Mouse (Mus musculus): ENCODE results near the gene Slc12a6. TPM values are rescaled to one million over a fixed set of nuclear protein-coding genes. Genes with fewer than 3 reads are reported as not detected.

The Slc12a6 gene
- polyA plus RNA-seq, 1 experiment from 2014 or later: 9.5 TPM

- H3K4me1 ChIP-seq: peaks cover 19% of the 10 kb centered on the region
- WGBS: 46% methylated on average over 4 of the region's 4 CpGs
- H3K9me3 ChIP-seq: no peaks in the 10 kb centered on the region
- H3K36me3 ChIP-seq: peaks cover 39% of the 10 kb centered on the region
- no peak overlapping the region for H3K4me3 ChIP-seq
- ATAC-seq (ENCODE audit: extremely low read depth, insufficient number of reproducible peaks, low FRiP score, low TSS enrichment): no peak
- peak overlapping the region; percentile 28; the same call in 1 of the 2 replicates for H3K27ac ChIP-seq (replicated peaks)
- H3K9ac ChIP-seq: peak overlapping the region; percentile 40
- H3K27me3 ChIP-seq (replicated peaks): no peaks in the 10 kb centered on the region
- no peak overlapping the region for H3K4me2 ChIP-seq
Measured at GRCm38 (mm10) chr2:112332051-112332898, 66.7 kb downstream of the Slc12a6 start.

- Histone ChIP-seq H3K27ac (replicated peaks) (no peak overlapping the region), H3K4me1 (peaks cover 11% of the 10 kb centered on the region), H3K9ac (no peak overlapping the region), H3K36me3 (peaks cover 81% of the 10 kb centered on the region), H3K4me3 (no peak overlapping the region), H3K9me3 (no peaks in the 10 kb centered on the region), H3K4me2 (no peak overlapping the region), H3K27me3 (replicated peaks) (no peaks in the 10 kb centered on the region)
- WGBS: 92% methylated on average over 6 of the region's 6 CpGs
- no peak for ATAC-seq (ENCODE audit: extremely low read depth, insufficient number of reproducible peaks, low FRiP score, low TSS enrichment)
Measured at GRCm38 (mm10) chr2:112337211-112337610, 71.6 kb downstream of the Slc12a6 start.

GRCm38 (mm10) chr2:112339736-112340135, 74.1 kb downstream of the Slc12a6 start:
- H3K4me1 ChIP-seq: no peaks in the 10 kb centered on the region
- no peak overlapping the region for H3K27ac ChIP-seq (replicated peaks)
- H3K9me3 ChIP-seq: no peaks in the 10 kb centered on the region
- peaks cover 81% of the 10 kb centered on the region for H3K36me3 ChIP-seq
- H3K27me3 ChIP-seq (replicated peaks): no peaks in the 10 kb centered on the region
- H3K9ac ChIP-seq: no peak overlapping the region
- 82% methylated on average over 2 of the region's 2 CpGs for WGBS
- H3K4me2 ChIP-seq: no peak overlapping the region
- no peak overlapping the region for H3K4me3 ChIP-seq
- ATAC-seq (ENCODE audit: extremely low read depth, insufficient number of reproducible peaks, low FRiP score, low TSS enrichment): no peak

- no peaks in the 10 kb centered on the region for H3K27me3 ChIP-seq (replicated peaks)
- no peak overlapping the region for H3K4me2 ChIP-seq
- peaks cover 80% of the 10 kb centered on the region for H3K36me3 ChIP-seq
- WGBS: 56% methylated on average over 3 of the region's 3 CpGs
- H3K4me1 ChIP-seq: no peaks in the 10 kb centered on the region
- ATAC-seq (ENCODE audit: extremely low read depth, insufficient number of reproducible peaks, low FRiP score, low TSS enrichment): no peak
- H3K9me3 ChIP-seq: no peaks in the 10 kb centered on the region
- no peak overlapping the region for H3K27ac ChIP-seq (replicated peaks)
- H3K9ac ChIP-seq: no peak overlapping the region
- no peak overlapping the region for H3K4me3 ChIP-seq
Measured at GRCm38 (mm10) chr2:112341117-112341516, 75.5 kb downstream of the Slc12a6 start.

- Histone ChIP-seq H3K4me3 (no peak overlapping the region), H3K27ac (replicated peaks) (no peak overlapping the region), H3K9me3 (no peaks in the 10 kb centered on the region), H3K36me3 (peaks cover 85% of the 10 kb centered on the region), H3K4me2 (no peak overlapping the region), H3K4me1 (no peaks in the 10 kb centered on the region), H3K27me3 (replicated peaks) (no peaks in the 10 kb centered on the region), H3K9ac (no peak overlapping the region)
- 82% methylated on average over 3 of the region's 3 CpGs for WGBS
- ATAC-seq (ENCODE audit: extremely low read depth, insufficient number of reproducible peaks, low FRiP score, low TSS enrichment): no peak
Measured at GRCm38 (mm10) chr2:112348246-112348645, 82.6 kb downstream of the Slc12a6 start.

GRCm38 (mm10) chr2:112353685-112354455, 88.2 kb downstream of the Slc12a6 start:
- H3K36me3 ChIP-seq: peaks cover 91% of the 10 kb centered on the region
- 84% methylated on average over 7 of the region's 7 CpGs for WGBS

GRCm38 (mm10) chr2:112359611-112360010, 94.0 kb downstream of the Slc12a6 start:
- Histone ChIP-seq H3K27me3 (replicated peaks) (no peaks in the 10 kb centered on the region), H3K4me2 (no peak overlapping the region), H3K27ac (replicated peaks) (no peak overlapping the region), H3K4me1 (no peaks in the 10 kb centered on the region), H3K9me3 (no peaks in the 10 kb centered on the region), H3K9ac (no peak overlapping the region), H3K36me3 (peaks cover 98% of the 10 kb centered on the region), H3K4me3 (no peak overlapping the region)
- no peak for ATAC-seq (ENCODE audit: extremely low read depth, insufficient number of reproducible peaks, low FRiP score, low TSS enrichment)
- whole genome bisulfite sequencing: 76% methylated on average over 2 of the region's 2 CpGs

More at GRCm38 (mm10) chr2:112353685-112354455, 88.2 kb downstream of the Slc12a6 start:
- H3K9me3 ChIP-seq: no peaks in the 10 kb centered on the region
- no peak overlapping the region for H3K9ac ChIP-seq
- H3K4me3 ChIP-seq: no peak overlapping the region
- H3K4me2 ChIP-seq: no peak overlapping the region
- H3K4me1 ChIP-seq: no peaks in the 10 kb centered on the region
- H3K27me3 ChIP-seq (replicated peaks): no peaks in the 10 kb centered on the region
- H3K27ac ChIP-seq (replicated peaks): no peak overlapping the region
- no peak for ATAC-seq (ENCODE audit: extremely low read depth, insufficient number of reproducible peaks, low FRiP score, low TSS enrichment)

- H3K27ac ChIP-seq (replicated peaks): no peak overlapping the region
- H3K4me1 ChIP-seq: no peaks in the 10 kb centered on the region
- WGBS: 89% methylated on average over 12 of the region's 12 CpGs
- no peak overlapping the region for H3K9ac ChIP-seq
- H3K4me2 ChIP-seq: no peak overlapping the region
- no peaks in the 10 kb centered on the region for H3K9me3 ChIP-seq
- no peak for ATAC-seq (ENCODE audit: extremely low read depth, insufficient number of reproducible peaks, low FRiP score, low TSS enrichment)
- peaks cover 98% of the 10 kb centered on the region for H3K36me3 ChIP-seq
- no peak overlapping the region for H3K4me3 ChIP-seq
- H3K27me3 ChIP-seq (replicated peaks): no peaks in the 10 kb centered on the region
Measured at GRCm38 (mm10) chr2:112360012-112360780, 94.6 kb downstream of the Slc12a6 start.

GRCm38 (mm10) chr2:112360781-112361169, 95.2 kb downstream of the Slc12a6 start:
- ATAC-seq (ENCODE audit: extremely low read depth, insufficient number of reproducible peaks, low FRiP score, low TSS enrichment): no peak
- Histone ChIP-seq H3K27ac (replicated peaks) (no peak overlapping the region), H3K9me3 (no peaks in the 10 kb centered on the region), H3K4me1 (no peaks in the 10 kb centered on the region), H3K4me2 (no peak overlapping the region), H3K9ac (no peak overlapping the region), H3K27me3 (replicated peaks) (no peaks in the 10 kb centered on the region), H3K36me3 (peaks cover 97% of the 10 kb centered on the region), H3K4me3 (no peak overlapping the region)
- 89% methylated on average over 2 of the region's 2 CpGs for WGBS

GRCm38 (mm10) chr2:112367222-112367621, 101.6 kb downstream of the Slc12a6 start:
- Histone ChIP-seq H3K27me3 (replicated peaks) (no peaks in the 10 kb centered on the region), H3K4me2 (peak overlapping the region; percentile 77), H3K4me1 (peaks cover 16% of the 10 kb centered on the region), H3K27ac (replicated peaks) (peak overlapping the region; percentile 84), H3K4me3 (peak overlapping the region; percentile 83), H3K36me3 (peaks cover 36% of the 10 kb centered on the region), H3K9me3 (no peaks in the 10 kb centered on the region), H3K9ac (peak overlapping the region; percentile 90)
- no peak for ATAC-seq (ENCODE audit: extremely low read depth, insufficient number of reproducible peaks, low FRiP score, low TSS enrichment)
- WGBS: 15% methylated on average over 15 of the region's 15 CpGs

Data from heart, embryonic 13.5 days (tissue).